Mouse (Mus musculus): ENCODE measurements around the gene Cox4i1. TPM values are rescaled to one million over a fixed set of nuclear protein-coding genes. Genes with fewer than 3 reads are reported as not detected.

Gene Cox4i1
- polyA plus RNA-seq (2012; rRNA removed) = 976 and 987 TPM in 2 replicates

GRCm38 (mm10) chr8:120667561-120668373, at the start of gene Cox4i1, which contains the start of gene Gm27021:
Gene Cox4i1, plus strand, starts transcription at chr8:120668222.
Gene Gm27021, minus strand, starts transcription at chr8:120668079.
- DNase-seq (ENCODE audit: low read depth) = peak; percentile 98
- TF ChIP-seq POLR2A (IDR thresholded peaks at IDR 0.05; ENCODE audit: borderline replicate concordance, extremely low read depth, insufficient read depth, insufficient read length, poor library complexity, severe bottlenecking) (peak; percentile 96), CTCF (IDR thresholded peaks at IDR 0.05; ENCODE audit: borderline replicate concordance, extremely low read depth, insufficient read depth, insufficient read length) (no peak)

- DNase-seq (ENCODE audit: low read depth) = no peak
- TF ChIP-seq CTCF (IDR thresholded peaks at IDR 0.05; ENCODE audit: borderline replicate concordance, extremely low read depth, insufficient read depth, insufficient read length) = no peak
- no peak for TF ChIP-seq POLR2A (IDR thresholded peaks at IDR 0.05; ENCODE audit: borderline replicate concordance, extremely low read depth, insufficient read depth, insufficient read length, poor library complexity, severe bottlenecking)
Observed at GRCm38 (mm10) chr8:120619235-120620180, 48.5 kb upstream of the Cox4i1 start.

- TF ChIP-seq CTCF (IDR thresholded peaks at IDR 0.05; ENCODE audit: borderline replicate concordance, extremely low read depth, insufficient read depth, insufficient read length) (no peak), POLR2A (IDR thresholded peaks at IDR 0.05; ENCODE audit: borderline replicate concordance, extremely low read depth, insufficient read depth, insufficient read length, poor library complexity, severe bottlenecking) (no peak)
Observed at GRCm38 (mm10) chr8:120620441-120620840, 47.6 kb upstream of the Cox4i1 start.

GRCm38 (mm10) chr8:120622161-120622560, 45.9 kb upstream of the Cox4i1 start:
- no peak for TF ChIP-seq POLR2A (IDR thresholded peaks at IDR 0.05; ENCODE audit: borderline replicate concordance, extremely low read depth, insufficient read depth, insufficient read length, poor library complexity, severe bottlenecking)
- TF ChIP-seq CTCF (IDR thresholded peaks at IDR 0.05; ENCODE audit: borderline replicate concordance, extremely low read depth, insufficient read depth, insufficient read length) = no peak

More at GRCm38 (mm10) chr8:120620441-120620840, 47.6 kb upstream of the Cox4i1 start:
- DNase-seq (ENCODE audit: low read depth) = no peak

GRCm38 (mm10) chr8:120623608-120624007, 44.4 kb upstream of the Cox4i1 start:
- DNase-seq (ENCODE audit: low read depth) = no peak
- TF ChIP-seq POLR2A (IDR thresholded peaks at IDR 0.05; ENCODE audit: borderline replicate concordance, extremely low read depth, insufficient read depth, insufficient read length, poor library complexity, severe bottlenecking) (no peak), CTCF (IDR thresholded peaks at IDR 0.05; ENCODE audit: borderline replicate concordance, extremely low read depth, insufficient read depth, insufficient read length) (no peak)

More at GRCm38 (mm10) chr8:120622161-120622560, 45.9 kb upstream of the Cox4i1 start:
- DNase-seq (ENCODE audit: low read depth) = no peak

GRCm38 (mm10) chr8:120626461-120626860, 41.6 kb upstream of the Cox4i1 start:
- DNase-seq (ENCODE audit: low read depth) = no peak
- TF ChIP-seq CTCF (IDR thresholded peaks at IDR 0.05; ENCODE audit: borderline replicate concordance, extremely low read depth, insufficient read depth, insufficient read length) (no peak), POLR2A (IDR thresholded peaks at IDR 0.05; ENCODE audit: borderline replicate concordance, extremely low read depth, insufficient read depth, insufficient read length, poor library complexity, severe bottlenecking) (no peak)

GRCm38 (mm10) chr8:120627298-120627697, 40.7 kb upstream of the Cox4i1 start:
- peak; percentile 58 for DNase-seq (ENCODE audit: low read depth)
- TF ChIP-seq CTCF (IDR thresholded peaks at IDR 0.05; ENCODE audit: borderline replicate concordance, extremely low read depth, insufficient read depth, insufficient read length) (no peak), POLR2A (IDR thresholded peaks at IDR 0.05; ENCODE audit: borderline replicate concordance, extremely low read depth, insufficient read depth, insufficient read length, poor library complexity, severe bottlenecking) (no peak)

- TF ChIP-seq CTCF (IDR thresholded peaks at IDR 0.05; ENCODE audit: borderline replicate concordance, extremely low read depth, insufficient read depth, insufficient read length) (no peak), POLR2A (IDR thresholded peaks at IDR 0.05; ENCODE audit: borderline replicate concordance, extremely low read depth, insufficient read depth, insufficient read length, poor library complexity, severe bottlenecking) (no peak)
- no peak for DNase-seq (ENCODE audit: low read depth)
Observed at GRCm38 (mm10) chr8:120630031-120630430, 38.0 kb upstream of the Cox4i1 start.

GRCm38 (mm10) chr8:120630848-120631247, 37.2 kb upstream of the Cox4i1 start:
- TF ChIP-seq POLR2A (IDR thresholded peaks at IDR 0.05; ENCODE audit: borderline replicate concordance, extremely low read depth, insufficient read depth, insufficient read length, poor library complexity, severe bottlenecking) (no peak), CTCF (IDR thresholded peaks at IDR 0.05; ENCODE audit: borderline replicate concordance, extremely low read depth, insufficient read depth, insufficient read length) (no peak)
- DNase-seq (ENCODE audit: low read depth) = no peak

- TF ChIP-seq POLR2A (IDR thresholded peaks at IDR 0.05; ENCODE audit: borderline replicate concordance, extremely low read depth, insufficient read depth, insufficient read length, poor library complexity, severe bottlenecking) (no peak), CTCF (IDR thresholded peaks at IDR 0.05; ENCODE audit: borderline replicate concordance, extremely low read depth, insufficient read depth, insufficient read length) (no peak)
- no peak for DNase-seq (ENCODE audit: low read depth)
Observed at GRCm38 (mm10) chr8:120631441-120632375, 36.3 kb upstream of the Cox4i1 start.

Data from brain, embryonic 14.5 days (tissue).